Mouse (Mus musculus): ENCODE measurements around the gene Efna3. TPM values are rescaled to one million over a fixed set of nuclear protein-coding genes. Genes with fewer than 3 reads are reported as not detected.

Efna3 gene
- polyA plus RNA-seq, 1 experiment from 2014 or later = 17.6 TPM

- peak overlapping the region; percentile 33 for H3K4me3 ChIP-seq (replicated peaks)
- peaks cover 62% of the 10 kb centered on the region for H3K4me1 ChIP-seq (replicated peaks)
- H3K27me3 ChIP-seq = peaks cover 48% of the 10 kb centered on the region
- peak overlapping the region; percentile 63 for H3K4me2 ChIP-seq
- no peak overlapping the region for H3K9ac ChIP-seq (replicated peaks)
- H3K9me3 ChIP-seq = no peaks in the 10 kb centered on the region
- H3K27ac ChIP-seq = no peak overlapping the region
- ATAC-seq (ENCODE audit: insufficient number of reproducible peaks, insufficient read depth, low FRiP score, low TSS enrichment, low read depth) = 0 out of 2 replicates have a peak, but pooled peaks have one; percentile 2
- 16% methylated on average over 40 of the region's 40 CpGs for WGBS
- H3K36me3 ChIP-seq = peaks cover 10% of the 10 kb centered on the region; the same call in 1 of the 2 replicates
Measured at GRCm38 (mm10) chr3:89315930-89316831, 6.6 kb downstream of the Efna3 start.

GRCm38 (mm10) chr3:89315195-89315929 is 7.4 kb downstream of the Efna3 start:
- Histone ChIP-seq H3K9me3 (peaks cover 5% of the 10 kb centered on the region; the same call in 1 of the 2 replicates), H3K36me3 (peaks cover 10% of the 10 kb centered on the region; the same call in 1 of the 2 replicates), H3K27ac (no peak overlapping the region), H3K4me2 (peak overlapping the region; percentile 63), H3K4me3 (replicated peaks) (peak overlapping the region; percentile 33), H3K4me1 (replicated peaks) (peaks cover 54% of the 10 kb centered on the region), H3K27me3 (peaks cover 40% of the 10 kb centered on the region), H3K9ac (replicated peaks) (peak overlapping the region; percentile 53)
- 8% methylated on average over 23 of the region's 26 CpGs for WGBS
- no peak for ATAC-seq (ENCODE audit: insufficient number of reproducible peaks, insufficient read depth, low FRiP score, low TSS enrichment, low read depth)

DNA sequence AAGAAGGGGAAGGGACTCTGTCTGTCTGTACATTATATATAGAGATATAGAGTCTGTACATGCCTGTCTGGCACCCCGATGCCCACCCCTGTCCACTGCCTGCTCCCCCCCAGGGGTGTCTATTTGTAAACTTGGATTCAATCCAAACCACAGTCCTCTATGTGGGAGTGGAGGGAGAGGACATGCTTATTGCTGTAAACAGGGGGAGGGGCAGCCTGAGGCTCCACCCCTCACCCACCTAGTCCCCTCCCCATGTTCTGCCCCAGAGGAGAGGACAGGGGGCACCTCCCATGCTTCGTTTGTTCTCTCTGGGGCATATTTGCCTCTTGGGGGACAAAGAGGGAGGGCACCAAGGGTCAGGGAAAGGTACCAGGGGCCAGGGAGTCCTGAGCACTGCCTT is 8.0 kb downstream of the Efna3 start:
- Histone ChIP-seq H3K27me3 (peaks cover 35% of the 10 kb centered on the region), H3K4me2 (peak overlapping the region; percentile 63), H3K4me1 (replicated peaks) (peaks cover 48% of the 10 kb centered on the region), H3K4me3 (replicated peaks) (no peak overlapping the region), H3K27ac (no peak overlapping the region), H3K9me3 (peaks cover 5% of the 10 kb centered on the region; the same call in 1 of the 2 replicates), H3K9ac (replicated peaks) (peak overlapping the region; percentile 53; the same call in 1 of the 2 replicates), H3K36me3 (peaks cover 10% of the 10 kb centered on the region; the same call in 1 of the 2 replicates)
- no peak for ATAC-seq (ENCODE audit: insufficient number of reproducible peaks, insufficient read depth, low FRiP score, low TSS enrichment, low read depth)
- WGBS = 52% methylated on average over 2 of the region's 2 CpGs

DNA sequence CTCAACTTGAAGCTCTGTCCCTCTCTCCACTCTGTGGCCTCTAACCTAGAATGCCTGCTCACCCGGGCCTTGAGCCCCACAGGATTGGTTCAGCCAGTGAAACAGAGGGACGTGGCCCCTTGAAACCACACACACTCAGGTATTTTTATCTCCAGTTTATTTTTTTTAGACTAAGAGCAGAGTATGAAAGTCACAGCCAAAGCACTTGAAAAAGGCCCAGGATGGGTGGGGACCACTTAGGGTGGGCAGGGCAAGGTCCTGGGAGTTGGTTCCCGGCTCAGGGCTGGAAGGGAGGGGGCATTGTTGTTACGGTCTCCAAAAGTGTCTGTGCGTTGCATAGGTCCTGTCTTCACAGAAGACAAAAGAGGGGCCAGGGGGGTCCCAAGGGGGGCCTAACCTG is 8.4 kb downstream of the Efna3 start:
- Histone ChIP-seq H3K27me3 (peaks cover 31% of the 10 kb centered on the region), H3K4me1 (replicated peaks) (peaks cover 44% of the 10 kb centered on the region), H3K9ac (replicated peaks) (peak overlapping the region; percentile 53; the same call in 1 of the 2 replicates), H3K4me2 (no peak overlapping the region), H3K36me3 (peaks cover 10% of the 10 kb centered on the region; the same call in 1 of the 2 replicates), H3K27ac (no peak overlapping the region), H3K9me3 (peaks cover 5% of the 10 kb centered on the region; the same call in 1 of the 2 replicates), H3K4me3 (replicated peaks) (no peak overlapping the region)
- 85% methylated on average over 5 of the region's 5 CpGs for WGBS
- ATAC-seq (ENCODE audit: insufficient number of reproducible peaks, insufficient read depth, low FRiP score, low TSS enrichment, low read depth) = no peak

GRCm38 (mm10) chr3:89308089-89308488 is 14.7 kb downstream of the Efna3 start:
- no peak; the same call in 1 of the 2 replicates for ATAC-seq (ENCODE audit: insufficient number of reproducible peaks, insufficient read depth, low FRiP score, low TSS enrichment, low read depth)
- no peaks in the 10 kb centered on the region for H3K36me3 ChIP-seq
- H3K27ac ChIP-seq = no peak overlapping the region
- 2% methylated on average over 9 of the region's 9 CpGs for WGBS
- no peaks in the 10 kb centered on the region for H3K27me3 ChIP-seq
- peaks cover 16% of the 10 kb centered on the region for H3K4me1 ChIP-seq (replicated peaks)
- no peak overlapping the region for H3K4me3 ChIP-seq (replicated peaks)
- no peak overlapping the region for H3K9ac ChIP-seq (replicated peaks)
- no peak overlapping the region for H3K4me2 ChIP-seq
- H3K9me3 ChIP-seq = peaks cover 5% of the 10 kb centered on the region; the same call in 1 of the 2 replicates

- H3K27ac ChIP-seq = peak overlapping the region; percentile 77
- 50% methylated on average over 8 of the region's 8 CpGs for WGBS
- H3K4me3 ChIP-seq (replicated peaks) = no peak overlapping the region
- H3K4me2 ChIP-seq = no peak overlapping the region
- H3K27me3 ChIP-seq = no peaks in the 10 kb centered on the region
- no peak; the same call in 1 of the 2 replicates for ATAC-seq (ENCODE audit: insufficient number of reproducible peaks, insufficient read depth, low FRiP score, low TSS enrichment, low read depth)
- peaks cover 16% of the 10 kb centered on the region for H3K4me1 ChIP-seq (replicated peaks)
- peaks cover under 1% of the 10 kb centered on the region; the same call in 1 of the 2 replicates for H3K9me3 ChIP-seq
- no peak overlapping the region for H3K9ac ChIP-seq (replicated peaks)
- H3K36me3 ChIP-seq = no peaks in the 10 kb centered on the region
Measured at GRCm38 (mm10) chr3:89305551-89306325, 17.0 kb downstream of the Efna3 start.

- 66% methylated on average over 4 of the region's 4 CpGs for WGBS
- no peak overlapping the region for H3K9ac ChIP-seq (replicated peaks)
Measured at GRCm38 (mm10) chr3:89305105-89305504, 17.7 kb downstream of the Efna3 start.

GRCm38 (mm10) chr3:89304440-89304839 is 18.3 kb downstream of the Efna3 start:
- Histone ChIP-seq H3K4me2 (no peak overlapping the region), H3K27ac (0 out of 2 replicates have a peak overlapping the region, but pooled peaks have one; percentile 36), H3K4me1 (replicated peaks) (peaks cover 24% of the 10 kb centered on the region), H3K9me3 (no peaks in the 10 kb centered on the region), H3K27me3 (no peaks in the 10 kb centered on the region), H3K4me3 (replicated peaks) (no peak overlapping the region), H3K9ac (replicated peaks) (no peak overlapping the region), H3K36me3 (no peaks in the 10 kb centered on the region)
- no peak for ATAC-seq (ENCODE audit: insufficient number of reproducible peaks, insufficient read depth, low FRiP score, low TSS enrichment, low read depth)
- WGBS = 67% methylated on average over 6 of the region's 6 CpGs

More at GRCm38 (mm10) chr3:89305105-89305504, 17.7 kb downstream of the Efna3 start:
- H3K9me3 ChIP-seq = no peaks in the 10 kb centered on the region
- no peak overlapping the region for H3K4me3 ChIP-seq (replicated peaks)
- peaks cover 17% of the 10 kb centered on the region for H3K4me1 ChIP-seq (replicated peaks)
- H3K4me2 ChIP-seq = no peak overlapping the region
- peak overlapping the region; percentile 64; the same call in 1 of the 2 replicates for H3K27ac ChIP-seq
- H3K27me3 ChIP-seq = no peaks in the 10 kb centered on the region
- ATAC-seq (ENCODE audit: insufficient number of reproducible peaks, insufficient read depth, low FRiP score, low TSS enrichment, low read depth) = no peak
- H3K36me3 ChIP-seq = no peaks in the 10 kb centered on the region

DNA sequence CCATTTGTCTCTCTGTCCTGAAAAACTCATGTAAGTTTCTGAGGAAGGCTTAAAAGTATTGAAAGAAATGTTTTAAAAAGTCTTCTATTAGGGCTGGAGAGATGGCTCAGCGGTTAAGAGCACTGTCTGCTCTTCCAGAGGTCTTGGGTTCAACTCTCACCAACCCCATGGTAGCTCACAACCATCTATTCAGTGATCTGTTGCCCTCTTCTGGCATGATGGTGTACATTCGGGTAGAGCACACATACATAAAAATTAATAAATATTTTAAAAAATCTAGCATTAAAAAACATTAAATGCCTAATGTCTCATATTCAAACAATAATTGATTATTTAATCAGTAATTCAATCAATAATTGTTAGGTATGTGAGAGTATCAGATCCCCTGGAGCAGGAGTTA is 22.3 kb downstream of the Efna3 start:
- Histone ChIP-seq H3K4me3 (replicated peaks) (no peak overlapping the region), H3K4me2 (no peak overlapping the region), H3K27ac (no peak overlapping the region), H3K27me3 (no peaks in the 10 kb centered on the region), H3K9me3 (no peaks in the 10 kb centered on the region), H3K36me3 (no peaks in the 10 kb centered on the region), H3K9ac (replicated peaks) (no peak overlapping the region), H3K4me1 (replicated peaks) (peaks cover 17% of the 10 kb centered on the region)
- WGBS = 68% methylated on average over 2 of the region's 2 CpGs
- no peak for ATAC-seq (ENCODE audit: insufficient number of reproducible peaks, insufficient read depth, low FRiP score, low TSS enrichment, low read depth)

DNA sequence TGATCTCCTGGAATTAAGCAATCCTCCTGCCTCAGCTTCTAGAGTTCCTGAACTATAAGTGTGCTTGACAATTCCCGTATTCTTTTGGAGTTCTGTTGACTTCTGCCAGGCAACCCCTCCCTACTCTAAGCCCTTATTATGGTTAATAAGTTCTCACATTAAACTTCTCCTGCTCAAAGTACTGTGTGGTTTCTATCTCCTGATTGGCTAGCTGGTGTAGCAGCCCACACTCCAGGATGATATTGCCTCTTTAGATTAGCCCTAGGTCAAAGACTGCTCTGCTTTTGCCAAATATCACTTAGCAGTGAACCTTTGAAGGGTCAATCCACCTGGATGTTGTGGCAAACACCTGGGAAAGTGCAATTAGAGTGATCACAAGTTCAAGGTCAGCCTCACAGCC is 22.7 kb downstream of the Efna3 start:
- H3K27ac ChIP-seq = no peak overlapping the region
- H3K9me3 ChIP-seq = no peaks in the 10 kb centered on the region
- WGBS = 38% methylated on average over 1 of the region's 1 CpGs
- H3K9ac ChIP-seq (replicated peaks) = peak overlapping the region; percentile 53; the same call in 1 of the 2 replicates
- H3K36me3 ChIP-seq = no peaks in the 10 kb centered on the region
- peaks cover 14% of the 10 kb centered on the region for H3K4me1 ChIP-seq (replicated peaks)
- H3K4me2 ChIP-seq = peak overlapping the region; percentile 57
- no peaks in the 10 kb centered on the region for H3K27me3 ChIP-seq
- H3K4me3 ChIP-seq (replicated peaks) = 0 out of 2 replicates have a peak overlapping the region, but pooled peaks have one; percentile 26
- no peak for ATAC-seq (ENCODE audit: insufficient number of reproducible peaks, insufficient read depth, low FRiP score, low TSS enrichment, low read depth)

Data from limb, embryonic 12.5 days (tissue).